Mouse (Mus musculus): Measurements from ENCODE around the gene Tpst2. TPM values are rescaled to one million over a fixed set of nuclear protein-coding genes. Genes with fewer than 3 reads are reported as not detected.
A peak's percentile ranks its signal among the peaks of the same experiment; 100 is the strongest.
"Not testable (repeated sequence)": the region's sequence is repeated elsewhere in the genome, so short reads cannot be mapped to it uniquely, and the experiment has no call there.

Tpst2 gene
- polyA plus RNA-seq, 1 experiment from 2014 or later: 29.0 TPM

DNA sequence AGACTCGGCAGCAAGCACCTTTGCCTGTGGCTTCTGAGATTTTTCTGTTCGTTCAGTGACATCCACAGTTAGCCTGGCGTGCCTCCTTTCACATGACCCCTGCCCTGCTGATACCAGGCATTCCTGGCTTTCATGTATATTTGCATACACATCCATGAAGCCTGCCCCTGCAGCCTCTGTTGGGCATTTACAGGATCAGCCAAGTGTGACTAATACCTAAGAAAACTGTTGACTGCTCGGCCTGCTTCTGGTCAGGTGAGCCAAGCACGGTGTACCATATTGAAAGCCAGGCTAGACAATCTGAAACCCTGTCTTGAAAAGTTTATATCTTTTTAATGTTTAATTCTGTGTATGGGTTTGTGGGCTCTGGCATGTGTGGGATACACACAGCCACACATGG is 40.0 kb downstream of the Tpst2 start:
- WGBS: 70% methylated on average over 5 of the region's 5 CpGs
- H3K9ac ChIP-seq: no peak overlapping the region
- H3K9me3 ChIP-seq (ENCODE audit: control insufficient read depth, low read length): no peaks in the 10 kb centered on the region
- no peak for DNase-seq (ENCODE audit: low spot score)
- H3K4me1 ChIP-seq (replicated peaks; ENCODE audit: control insufficient read depth, insufficient read depth, low read length): no peaks in the 10 kb centered on the region
- no peak overlapping the region for H3K4me2 ChIP-seq (replicated peaks)
- H3K27ac ChIP-seq: no peak overlapping the region
- H3K4me3 ChIP-seq (replicated peaks; ENCODE audit: low read length): no peak overlapping the region
- no peak for ATAC-seq (ENCODE audit: low FRiP score)
- peaks cover 34% of the 10 kb centered on the region for H3K36me3 ChIP-seq (replicated peaks; ENCODE audit: control insufficient read depth, insufficient read depth)
- no peaks in the 10 kb centered on the region for H3K27me3 ChIP-seq (ENCODE audit: control insufficient read depth, insufficient read depth, low read length)

DNA sequence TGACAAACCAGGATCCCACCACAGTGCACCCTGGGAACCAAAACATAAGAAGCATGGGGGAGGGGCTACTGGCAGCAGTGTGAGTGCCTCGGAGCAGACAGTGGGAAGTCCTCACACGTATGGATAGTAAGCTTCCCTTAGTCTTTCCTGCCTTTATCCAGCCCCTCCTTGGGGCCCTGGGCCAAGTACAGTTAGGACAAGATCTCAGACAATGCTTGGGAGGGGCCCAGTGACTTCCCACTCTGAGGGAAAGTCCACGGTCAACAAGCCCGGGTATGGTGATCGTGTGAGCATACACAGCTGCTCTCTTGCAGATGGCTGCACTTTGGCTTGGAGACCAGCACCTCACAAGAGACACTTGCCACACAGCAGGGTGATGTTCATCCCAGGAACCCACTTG is 40.8 kb downstream of the Tpst2 start:
- no peak for DNase-seq (ENCODE audit: low spot score)
- Histone ChIP-seq H3K36me3 (replicated peaks; ENCODE audit: control insufficient read depth, insufficient read depth) (peaks cover 29% of the 10 kb centered on the region), H3K9ac (no peak overlapping the region), H3K27ac (no peak overlapping the region), H3K4me3 (replicated peaks; ENCODE audit: low read length) (no peak overlapping the region), H3K4me1 (replicated peaks; ENCODE audit: control insufficient read depth, insufficient read depth, low read length) (no peaks in the 10 kb centered on the region), H3K4me2 (replicated peaks) (no peak overlapping the region), H3K9me3 (ENCODE audit: control insufficient read depth, low read length) (no peaks in the 10 kb centered on the region), H3K27me3 (ENCODE audit: control insufficient read depth, insufficient read depth, low read length) (no peaks in the 10 kb centered on the region)
- WGBS: 62% methylated on average over 5 of the region's 5 CpGs
- no peak for ATAC-seq (ENCODE audit: low FRiP score)

DNA sequence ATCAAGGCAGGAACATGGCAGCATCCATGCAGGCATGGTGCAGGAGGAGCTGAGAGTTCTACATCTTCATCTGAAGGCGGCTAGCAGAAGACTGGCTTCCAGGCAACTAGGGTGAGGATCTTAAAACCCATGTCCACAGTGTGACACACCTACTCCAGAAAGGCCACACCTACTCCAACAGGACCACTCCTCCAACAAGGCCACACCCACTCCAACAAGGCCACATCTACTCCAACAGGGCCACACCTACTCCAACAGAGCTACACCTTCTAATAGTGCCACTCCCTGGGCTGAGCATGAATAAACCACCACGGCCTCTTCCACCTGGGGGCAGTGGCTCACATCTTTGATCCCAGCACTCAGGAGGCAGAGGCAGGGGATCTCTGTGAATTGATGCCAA is 42.9 kb downstream of the Tpst2 start:
- not testable (repeated sequence) for H3K9ac ChIP-seq; ATAC-seq (ENCODE audit: low FRiP score); H3K27me3 ChIP-seq (ENCODE audit: control insufficient read depth, insufficient read depth, low read length); H3K4me1 ChIP-seq (replicated peaks; ENCODE audit: control insufficient read depth, insufficient read depth, low read length); H3K27ac ChIP-seq; H3K4me2 ChIP-seq (replicated peaks); H3K4me3 ChIP-seq (replicated peaks; ENCODE audit: low read length); H3K9me3 ChIP-seq (ENCODE audit: control insufficient read depth, low read length); DNase-seq (ENCODE audit: low spot score)
- WGBS: 65% methylated on average over 2 of the region's 2 CpGs
- H3K36me3 ChIP-seq (replicated peaks; ENCODE audit: control insufficient read depth, insufficient read depth): peaks cover 15% of the 10 kb centered on the region

DNA sequence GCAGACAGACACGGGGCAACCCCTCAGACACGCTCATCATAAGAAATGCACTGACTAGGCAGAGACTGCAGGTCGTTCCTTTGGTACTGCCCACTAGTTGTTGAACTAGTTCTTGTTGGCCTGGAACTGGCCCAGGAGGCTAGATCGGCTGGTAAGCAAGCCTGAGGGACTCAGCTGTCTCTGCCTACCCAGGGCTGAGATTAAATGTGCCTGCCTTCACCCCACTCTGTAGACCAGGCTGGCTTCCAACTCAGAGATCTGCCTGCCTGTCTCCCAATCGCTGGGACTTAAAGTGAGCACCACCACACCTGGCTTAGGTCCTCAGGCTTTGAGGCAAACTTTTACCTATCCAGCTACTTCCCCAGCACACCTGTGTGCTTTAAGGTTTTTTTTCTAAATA is 43.9 kb downstream of the Tpst2 start:
- peaks cover 7% of the 10 kb centered on the region for H3K36me3 ChIP-seq (replicated peaks; ENCODE audit: control insufficient read depth, insufficient read depth)
- 81% methylated on average over 5 of the region's 5 CpGs for WGBS
- DNase-seq (ENCODE audit: low spot score) (no peak), ATAC-seq (ENCODE audit: low FRiP score) (no peak)
- no peak overlapping the region for H3K4me3 ChIP-seq (replicated peaks; ENCODE audit: low read length)
- H3K9me3 ChIP-seq (ENCODE audit: control insufficient read depth, low read length): no peaks in the 10 kb centered on the region
- H3K27me3 ChIP-seq (ENCODE audit: control insufficient read depth, insufficient read depth, low read length): no peaks in the 10 kb centered on the region
- no peak overlapping the region for H3K9ac ChIP-seq
- no peak overlapping the region for H3K27ac ChIP-seq
- no peak overlapping the region for H3K4me2 ChIP-seq (replicated peaks)
- peaks cover 5% of the 10 kb centered on the region for H3K4me1 ChIP-seq (replicated peaks; ENCODE audit: control insufficient read depth, insufficient read depth, low read length)

DNA sequence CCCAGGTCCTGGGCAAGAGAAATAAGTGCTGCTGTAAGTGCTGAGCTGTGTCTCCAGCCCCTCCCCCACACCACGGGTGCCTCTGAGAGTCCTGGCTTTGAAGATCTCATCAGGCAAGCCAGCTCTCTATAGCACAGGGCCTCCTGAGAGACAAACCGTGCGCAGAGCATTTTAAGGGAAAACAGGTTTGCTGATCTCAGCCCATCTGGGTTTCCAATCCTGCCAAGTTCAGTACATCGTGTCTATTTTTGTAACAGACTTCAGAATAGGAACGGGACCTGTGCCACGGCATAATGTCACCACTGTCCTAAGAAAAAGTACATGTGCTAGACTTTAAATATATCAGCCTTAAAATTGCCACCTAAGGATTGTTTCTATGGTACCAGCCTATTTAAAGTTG is 44.4 kb downstream of the Tpst2 start:
- 70% methylated on average over 6 of the region's 6 CpGs for WGBS
- Histone ChIP-seq H3K36me3 (replicated peaks; ENCODE audit: control insufficient read depth, insufficient read depth) (peaks cover 1% of the 10 kb centered on the region; the same call in 1 of the 2 replicates), H3K9me3 (ENCODE audit: control insufficient read depth, low read length) (no peaks in the 10 kb centered on the region), H3K27ac (no peak overlapping the region), H3K4me1 (replicated peaks; ENCODE audit: control insufficient read depth, insufficient read depth, low read length) (peaks cover 8% of the 10 kb centered on the region), H3K27me3 (ENCODE audit: control insufficient read depth, insufficient read depth, low read length) (no peaks in the 10 kb centered on the region), H3K4me2 (replicated peaks) (no peak overlapping the region), H3K9ac (no peak overlapping the region), H3K4me3 (replicated peaks; ENCODE audit: low read length) (no peak overlapping the region)
- DNase-seq (ENCODE audit: low spot score): no peak
- no peak for ATAC-seq (ENCODE audit: low FRiP score)

DNA sequence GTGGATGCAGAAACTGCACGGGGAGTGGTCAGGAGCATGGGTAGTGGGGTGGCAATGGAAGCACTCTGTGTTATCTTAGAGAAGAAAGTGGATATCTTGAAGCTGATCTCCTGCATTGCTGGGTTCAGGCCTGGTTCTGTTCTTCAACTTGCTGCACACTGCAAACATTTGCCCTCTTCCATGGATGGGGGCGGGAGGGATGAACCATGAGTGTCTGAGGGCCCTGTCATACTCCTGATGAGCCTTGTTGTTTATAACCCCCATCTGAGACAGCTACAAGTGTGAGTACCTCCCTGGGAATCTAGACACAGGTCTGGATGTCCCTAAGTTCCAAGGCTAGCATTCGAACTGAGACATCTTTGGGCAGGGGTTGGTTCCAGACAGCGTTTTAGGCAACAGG is 44.9 kb downstream of the Tpst2 start:
- ATAC-seq (ENCODE audit: low FRiP score) (no peak), DNase-seq (ENCODE audit: low spot score) (no peak)
- no peaks in the 10 kb centered on the region for H3K36me3 ChIP-seq (replicated peaks; ENCODE audit: control insufficient read depth, insufficient read depth)
- H3K27me3 ChIP-seq (ENCODE audit: control insufficient read depth, insufficient read depth, low read length): no peaks in the 10 kb centered on the region
- peaks cover 8% of the 10 kb centered on the region for H3K4me1 ChIP-seq (replicated peaks; ENCODE audit: control insufficient read depth, insufficient read depth, low read length)
- H3K4me3 ChIP-seq (replicated peaks; ENCODE audit: low read length): no peak overlapping the region
- no peak overlapping the region for H3K27ac ChIP-seq
- no peak overlapping the region for H3K9ac ChIP-seq
- WGBS: 79% methylated on average over 4 of the region's 4 CpGs
- H3K4me2 ChIP-seq (replicated peaks): no peak overlapping the region
- H3K9me3 ChIP-seq (ENCODE audit: control insufficient read depth, low read length): no peaks in the 10 kb centered on the region

DNA sequence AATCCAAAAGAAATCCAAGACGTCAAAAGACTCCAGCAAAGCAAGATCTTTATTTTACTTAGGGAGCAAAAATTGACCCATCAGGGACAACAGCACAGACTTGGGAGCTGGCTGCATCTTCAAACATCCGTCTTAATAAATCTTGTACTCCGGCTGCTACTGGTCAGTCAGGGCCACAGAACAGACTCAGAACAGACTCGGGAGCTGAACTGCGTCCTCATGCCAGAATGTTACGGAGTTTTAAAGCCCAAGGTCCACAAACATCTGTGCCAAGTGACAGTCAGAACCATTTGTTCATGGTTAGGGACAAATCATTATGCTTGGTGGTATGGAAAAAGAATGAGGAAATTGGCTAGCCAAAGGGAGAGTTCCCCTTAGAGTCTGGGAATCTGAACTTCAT is 46.8 kb downstream of the Tpst2 start:
- no peak overlapping the region for H3K9ac ChIP-seq
- WGBS: 87% methylated on average over 6 of the region's 6 CpGs
- H3K4me1 ChIP-seq (replicated peaks; ENCODE audit: control insufficient read depth, insufficient read depth, low read length): peaks cover 16% of the 10 kb centered on the region

DNA sequence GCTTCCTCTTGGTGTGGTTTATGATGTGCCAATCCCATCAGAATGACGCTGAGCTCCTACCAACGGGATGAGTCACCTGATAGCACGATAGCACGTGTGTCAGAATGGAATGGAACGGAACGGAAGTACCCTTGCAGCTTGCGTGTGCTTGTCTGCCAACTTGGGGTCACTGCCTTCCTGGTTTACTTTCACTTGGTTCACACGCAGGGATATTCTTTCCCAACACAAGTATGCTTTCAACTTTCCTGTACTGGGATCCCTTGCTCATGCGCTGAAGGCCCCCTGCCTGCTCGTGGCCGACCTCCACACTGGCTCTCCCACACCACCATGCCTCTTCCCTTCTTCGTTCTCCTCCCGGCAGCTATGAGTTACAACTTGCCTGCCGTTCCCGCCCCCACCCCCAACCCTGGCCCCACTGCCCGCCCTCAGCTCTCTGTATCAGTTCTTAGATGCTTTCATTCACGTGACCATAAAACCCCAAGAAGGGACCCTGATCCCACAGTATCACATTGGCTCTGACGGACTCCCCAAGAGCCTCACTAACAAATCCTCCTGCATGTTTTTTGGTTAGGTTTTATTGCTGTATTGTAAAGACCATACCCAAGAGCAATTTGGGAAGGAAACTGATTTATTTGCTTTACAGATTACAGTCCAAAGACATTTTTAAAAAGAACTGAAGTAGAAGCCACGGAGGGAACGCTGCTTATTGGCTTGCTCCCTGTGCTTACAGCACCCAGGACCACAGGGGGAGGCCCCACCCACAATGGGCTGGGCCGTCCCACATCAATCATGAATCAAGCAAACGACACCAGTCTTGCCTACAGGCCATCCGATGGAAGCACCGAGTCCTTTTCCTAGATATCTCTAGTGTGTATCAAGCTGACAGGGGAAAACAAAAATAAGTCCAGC is 48.4 kb downstream of the Tpst2 start:
- 36% methylated on average over 24 of the region's 24 CpGs for WGBS
- DNase-seq (ENCODE audit: low spot score): no peak
- Histone ChIP-seq H3K4me2 (replicated peaks) (peak overlapping the region; percentile 82), H3K4me3 (replicated peaks; ENCODE audit: low read length) (no peak overlapping the region), H3K36me3 (replicated peaks; ENCODE audit: control insufficient read depth, insufficient read depth) (peaks cover 24% of the 10 kb centered on the region), H3K27ac (no peak overlapping the region), H3K9me3 (ENCODE audit: control insufficient read depth, low read length) (no peaks in the 10 kb centered on the region), H3K4me1 (replicated peaks; ENCODE audit: control insufficient read depth, insufficient read depth, low read length) (peaks cover 16% of the 10 kb centered on the region), H3K27me3 (ENCODE audit: control insufficient read depth, insufficient read depth, low read length) (no peaks in the 10 kb centered on the region), H3K9ac (no peak overlapping the region)
- ATAC-seq (ENCODE audit: low FRiP score): no peak

More for the DNA sequence above, 46.8 kb downstream of the Tpst2 start:
- H3K4me3 ChIP-seq (replicated peaks; ENCODE audit: low read length): no peak overlapping the region
- H3K36me3 ChIP-seq (replicated peaks; ENCODE audit: control insufficient read depth, insufficient read depth): 0 out of 2 replicates have a peak, but pooled peaks cover 10% of the 10 kb centered on the region
- H3K27me3 ChIP-seq (ENCODE audit: control insufficient read depth, insufficient read depth, low read length): no peaks in the 10 kb centered on the region
- no peak overlapping the region for H3K27ac ChIP-seq
- ATAC-seq (ENCODE audit: low FRiP score): no peak
- no peak for DNase-seq (ENCODE audit: low spot score)
- no peaks in the 10 kb centered on the region for H3K9me3 ChIP-seq (ENCODE audit: control insufficient read depth, low read length)
- no peak overlapping the region for H3K4me2 ChIP-seq (replicated peaks)

DNA sequence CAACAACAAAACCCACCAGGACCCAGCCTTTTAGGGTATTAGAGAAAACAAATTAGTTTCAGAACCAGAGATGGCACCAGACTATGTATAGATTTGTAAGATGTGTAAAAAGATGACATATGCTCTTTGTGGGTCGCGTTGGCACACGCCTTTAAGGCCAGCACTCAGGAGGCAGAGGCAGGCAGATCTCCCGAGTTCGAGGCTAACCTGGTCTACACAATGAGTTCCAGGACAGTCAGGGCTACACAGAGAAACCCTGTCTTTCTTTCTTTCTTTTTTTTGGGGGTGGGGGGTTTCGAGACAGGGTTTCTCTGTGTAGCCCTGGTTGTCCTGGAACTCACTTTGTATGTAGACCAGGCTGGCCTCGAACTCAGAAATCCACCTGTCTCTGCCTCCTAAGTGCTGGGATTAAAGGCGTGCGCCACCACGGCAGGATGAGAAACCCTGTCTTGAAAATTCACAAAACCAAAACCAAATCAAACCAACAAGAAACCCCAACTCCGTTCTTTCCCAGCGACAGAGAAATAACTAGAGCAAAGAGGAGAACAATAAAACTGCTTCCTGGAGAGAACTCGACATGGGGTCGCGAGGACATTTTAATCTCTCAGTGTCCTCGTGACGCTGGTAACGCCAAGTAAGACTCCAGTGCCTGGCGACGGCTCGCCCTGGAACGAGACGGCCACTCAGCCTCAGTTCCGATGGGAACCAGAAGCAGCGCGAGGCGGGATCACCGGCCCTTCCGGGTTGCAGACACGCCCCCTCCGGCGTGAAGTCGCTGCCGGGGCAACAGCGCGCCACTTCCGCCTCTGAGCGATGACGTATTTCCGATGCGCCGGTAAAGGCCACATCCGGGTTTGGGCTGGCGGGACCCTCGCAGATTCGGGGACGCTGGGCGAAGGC is 49.3 kb downstream of the Tpst2 start, which contains the start of gene Tfip11:
TSS of gene Tfip11 (plus strand) at position 813 of the 900 bp plus-strand sequence.
- H3K27me3 ChIP-seq (ENCODE audit: control insufficient read depth, insufficient read depth, low read length): no peaks in the 10 kb centered on the region
- H3K4me3 ChIP-seq (replicated peaks; ENCODE audit: low read length): peak within 1 kb of the TSS; percentile 75
- H3K36me3 ChIP-seq (replicated peaks; ENCODE audit: control insufficient read depth, insufficient read depth): peaks cover 33% of the 10 kb centered on the region
- 9% methylated on average over 48 of the region's 48 CpGs for WGBS
- H3K4me1 ChIP-seq (replicated peaks; ENCODE audit: control insufficient read depth, insufficient read depth, low read length): peaks cover 16% of the 10 kb centered on the region
- DNase-seq (ENCODE audit: low spot score) (peak; percentile 98), ATAC-seq (ENCODE audit: low FRiP score) (peak; percentile 92)
- H3K9me3 ChIP-seq (ENCODE audit: control insufficient read depth, low read length): no peaks in the 10 kb centered on the region
- peak within 1 kb of the TSS; percentile 82 for H3K27ac ChIP-seq
- peak within 1 kb of the TSS; percentile 60 for H3K9ac ChIP-seq
- peak within 1 kb of the TSS; percentile 82 for H3K4me2 ChIP-seq (replicated peaks)

Data from hindbrain, embryonic 14.5 days (tissue).